Mouse (Mus musculus) layer of hippocampus, adult 9-10 months (tissue): ENCODE data around the gene Haao.

ENCODE experiments used
- DNase-seq: peaks from one replicate; pipeline ENCODE4 v3.0.0; 2022; ENCODE audit warnings: low spot score

The Haao gene

DNA sequence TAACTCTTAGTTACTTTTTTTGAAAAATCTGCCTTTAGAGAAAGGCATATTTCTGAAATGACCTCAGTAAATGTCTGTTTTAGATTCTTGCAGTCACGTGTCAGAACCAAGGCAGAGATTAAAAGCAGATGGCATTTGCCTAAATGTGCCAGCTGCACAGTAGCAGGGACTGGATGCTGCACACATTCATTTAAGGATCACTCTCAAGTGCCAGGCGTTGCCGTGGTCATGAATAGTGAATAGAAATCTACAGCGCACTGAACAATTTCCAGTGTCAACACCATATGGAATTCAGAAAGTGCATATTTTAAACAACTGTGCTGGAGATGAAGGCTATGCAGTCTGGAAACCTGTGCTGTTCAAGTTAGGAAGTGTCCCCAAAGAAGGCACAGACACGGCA is 65.0 kb downstream of the Haao start:
- peak; percentile 68 for DNase-seq
